Mouse (Mus musculus): ENCODE results near the gene Cypt2. TPM values are rescaled to one million over a fixed set of nuclear protein-coding genes. Genes with fewer than 3 reads are reported as not detected.
"Not testable (repeated sequence)": the region's sequence is repeated elsewhere in the genome, so short reads cannot be mapped to it uniquely, and the experiment has no call there.

Cypt2 gene
- not detected in 2 replicates for polyA plus RNA-seq (2012; ENCODE audit: insufficient read depth, insufficient read length, missing spikeins)

DNA sequence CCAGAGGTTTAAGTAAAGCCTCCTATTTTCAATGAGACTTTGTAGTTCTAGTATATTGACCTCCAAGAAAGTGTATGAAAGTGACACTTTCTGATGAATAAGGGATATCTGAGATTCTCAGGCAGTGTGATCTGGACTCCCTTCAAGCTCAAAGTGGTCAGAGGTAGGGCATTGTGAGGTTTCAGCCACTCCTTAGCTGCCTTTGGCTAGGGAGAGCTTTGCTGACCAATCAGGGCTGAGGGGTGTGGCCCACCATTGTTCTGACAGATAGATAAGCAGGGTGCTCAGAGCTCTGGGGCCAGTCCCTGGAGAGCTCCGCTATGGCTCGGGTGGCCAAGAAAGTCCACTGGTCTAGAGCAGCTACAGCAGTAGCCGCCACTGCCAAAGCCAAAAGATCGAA lies at the start of gene Cypt2:
TSS of gene Cypt2 (plus strand) at position 301 of the 400 bp plus-strand sequence.
- not testable (repeated sequence) for H3K4me3 ChIP-seq (ENCODE audit: insufficient read depth, low read depth, low read length); H3K4me1 ChIP-seq (ENCODE audit: control insufficient read depth, insufficient read depth, insufficient read length, low read length); H3K27ac ChIP-seq (replicated peaks; ENCODE audit: low read depth, low read length)

DNA sequence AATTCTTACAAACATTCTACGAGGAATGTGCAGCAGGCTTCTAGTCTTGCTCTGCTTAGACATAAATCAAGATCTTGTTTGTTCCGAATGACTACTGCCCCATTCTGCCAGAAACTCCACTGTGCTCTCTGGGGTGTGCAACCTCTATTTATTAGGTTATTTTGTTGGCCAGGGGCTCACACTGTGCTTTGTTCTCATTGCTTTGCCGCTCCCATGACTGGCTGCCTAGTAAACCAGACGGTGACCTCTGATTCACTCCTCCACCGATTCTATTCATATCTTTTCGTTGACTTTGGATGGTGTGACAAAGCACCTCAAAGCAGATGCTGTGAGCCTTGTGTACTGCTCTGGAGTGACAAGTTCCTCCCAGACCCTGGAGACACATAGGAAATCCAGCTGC lies 46.7 kb downstream of the Cypt2 start:
- H3K4me1 ChIP-seq (ENCODE audit: control insufficient read depth, insufficient read depth, insufficient read length, low read length) = no peaks in the 10 kb centered on the region
- H3K4me3 ChIP-seq (ENCODE audit: insufficient read depth, low read depth, low read length) = no peak overlapping the region
- H3K27ac ChIP-seq (replicated peaks; ENCODE audit: low read depth, low read length) = no peak overlapping the region
